Mouse (Mus musculus) neural tube, embryonic 13.5 days (tissue): ENCODE measurements around the gene Rhbdd1. TPM values are rescaled to one million over a fixed set of nuclear protein-coding genes. Genes with fewer than 3 reads are reported as not detected.
A peak's percentile ranks its signal among the peaks of the same experiment; 100 is the strongest.

Experiments
- ATAC-seq: fragments of 200-750 bp; cut with Nextera tagmentation; 2 replicates; pipeline ENCODE4 v1.8.0; 2017; ENCODE audit warnings: low read depth, mild to moderate bottlenecking, moderate TSS enrichment, moderate library complexity
- H3K27ac ChIP-seq: fragments of 300-500 bp; sonication (generic); replicated peaks from 2 replicates; pipeline ENCODE4 v1.5.1; 2015; ENCODE audit warnings: moderate library complexity, mild to moderate bottlenecking, inconsistent platforms
- H3K27me3 ChIP-seq: fragments of 300-500 bp; sonication (generic); 2 replicates; pipeline ENCODE4 v1.6.1; 2015; ENCODE audit warnings: mild to moderate bottlenecking, inconsistent platforms
- H3K36me3 ChIP-seq: fragments of 300-500 bp; sonication (generic); 2 replicates; pipeline ENCODE4 v1.6.1; 2015; ENCODE audit warnings: mild to moderate bottlenecking, inconsistent platforms
- H3K4me1 ChIP-seq: fragments of 300-500 bp; sonication (generic); replicated peaks from 2 replicates; pipeline ENCODE4 v1.6.1; 2015; ENCODE audit warnings: inconsistent platforms
- H3K4me2 ChIP-seq: fragments of 300-500 bp; sonication (generic); 2 replicates; pipeline ENCODE4 v1.6.1; 2015; ENCODE audit warnings: inconsistent platforms, mild to moderate bottlenecking, moderate library complexity
- H3K4me3 ChIP-seq: fragments of 300-500 bp; sonication (generic); 2 replicates; pipeline ENCODE4 v1.5.1; 2015; ENCODE audit warnings: mild to moderate bottlenecking, inconsistent platforms
- H3K9ac ChIP-seq: fragments of 300-500 bp; sonication (generic); 2 replicates; pipeline ENCODE4 v1.6.1; 2015; ENCODE audit warnings: moderate library complexity, mild to moderate bottlenecking, inconsistent platforms
- H3K9me3 ChIP-seq: fragments of 300-500 bp; sonication (generic); 2 replicates; pipeline ENCODE4 v1.6.1; 2016; ENCODE audit warnings: inconsistent platforms
- WGBS: fragments of 180-500 bp; shearing (Covaris S2); methylation state at CpG from one replicate; pipeline ENCODE4 v1.1.7; 2015; 5-methylcytosine and 5-hydroxymethylcytosine counted together
- polyA plus RNA-seq: library from polyadenylated mRNA; unstranded; fragments of >200 nt; fragmentation: Nextera tagmentation; extraction: Ambion mirVana; gene quantifications from 2 replicates; pipeline ENCODE4 v1.2.1, GENCODE M21; 2015

The Rhbdd1 gene
- polyA plus RNA-seq, 1 experiment from 2014 or later, result 4.1 TPM

DNA sequence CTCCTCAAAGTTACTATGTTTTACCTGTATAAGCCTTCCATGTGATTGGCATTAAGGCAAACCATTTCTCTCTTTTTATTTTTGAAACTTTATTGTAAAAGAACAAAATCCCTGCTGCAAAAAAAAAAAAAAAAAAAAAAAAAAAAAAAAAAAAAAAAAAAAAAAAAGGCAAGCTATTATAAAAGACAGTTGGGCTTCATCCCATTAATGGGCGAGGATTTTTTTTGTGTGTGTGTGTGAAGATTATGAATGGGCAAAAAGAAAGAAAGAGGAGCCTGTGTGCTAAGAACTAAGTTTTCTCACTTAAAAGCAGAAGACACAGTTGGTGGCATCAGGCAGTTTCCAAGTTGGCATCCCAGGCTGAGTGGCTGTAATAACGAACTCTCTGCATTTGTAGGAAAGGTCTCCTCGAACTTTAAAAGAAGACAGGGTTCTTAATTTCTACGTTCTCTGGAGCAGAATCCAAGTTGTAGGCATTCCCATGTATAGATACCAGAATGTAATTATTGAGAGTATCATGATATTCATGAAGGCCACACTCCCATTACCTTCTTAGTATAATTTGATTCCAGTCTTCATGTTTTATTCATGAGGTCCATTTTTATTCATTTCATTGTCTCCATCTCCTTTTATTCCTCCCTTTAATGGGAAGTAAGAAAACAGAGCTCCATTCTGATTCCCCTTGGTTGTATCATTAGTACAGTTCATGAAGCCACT is 13.1 kb downstream of the Rhbdd1 start:
- peaks cover 19% of the 10 kb centered on the region for H3K4me1 ChIP-seq
- H3K9me3 ChIP-seq, result no peaks in the 10 kb centered on the region
- no peak overlapping the region for H3K27ac ChIP-seq
- no peaks in the 10 kb centered on the region for H3K27me3 ChIP-seq
- ATAC-seq, result no peak
- 39% methylated on average over 4 of the region's 4 CpGs for WGBS
- H3K4me3 ChIP-seq, result no peak overlapping the region
- H3K36me3 ChIP-seq, result no peaks in the 10 kb centered on the region
- H3K9ac ChIP-seq, result no peak overlapping the region
- no peak overlapping the region for H3K4me2 ChIP-seq

DNA sequence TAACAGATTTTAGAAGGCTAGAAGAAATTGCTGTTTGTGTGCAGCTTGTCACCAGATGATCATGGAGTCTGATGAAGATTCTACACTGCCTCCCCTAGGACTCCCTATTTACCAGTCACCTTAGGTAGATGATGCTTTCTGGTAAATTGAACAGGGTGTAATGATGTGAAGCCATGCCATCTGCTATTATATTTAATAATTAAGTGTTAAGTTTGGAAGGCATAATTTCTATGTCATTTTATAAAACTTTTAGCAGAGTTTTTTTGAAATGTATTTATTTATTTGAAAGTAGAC is 13.6 kb downstream of the Rhbdd1 start:
- Histone ChIP-seq H3K4me3 (no peak overlapping the region), H3K9me3 (no peaks in the 10 kb centered on the region), H3K27ac (no peak overlapping the region), H3K9ac (no peak overlapping the region), H3K4me2 (no peak overlapping the region), H3K4me1 (peaks cover 14% of the 10 kb centered on the region), H3K36me3 (no peaks in the 10 kb centered on the region), H3K27me3 (no peaks in the 10 kb centered on the region)
- no peak for ATAC-seq

DNA sequence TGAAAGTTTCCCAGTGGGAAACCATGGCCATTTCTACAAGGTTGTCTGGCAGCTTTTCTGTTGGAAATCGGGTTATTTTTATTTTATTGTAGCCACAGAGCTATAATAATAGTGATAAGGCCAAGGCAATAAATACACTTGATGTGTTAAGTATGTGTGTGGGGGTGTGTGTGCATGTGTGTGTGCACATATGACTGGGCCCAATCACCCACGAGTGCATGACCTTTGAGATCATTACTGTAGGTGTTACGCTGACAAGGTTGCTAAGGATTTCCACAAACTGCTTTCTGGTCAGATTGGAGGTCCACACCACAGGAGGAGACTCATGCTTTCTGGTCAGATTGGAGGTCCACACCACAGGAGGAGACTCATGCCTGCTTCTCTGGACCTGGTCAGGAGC is 18.3 kb downstream of the Rhbdd1 start:
- Histone ChIP-seq H3K27me3 (no peaks in the 10 kb centered on the region), H3K36me3 (no peaks in the 10 kb centered on the region), H3K4me1 (peaks cover 10% of the 10 kb centered on the region), H3K27ac (no peak overlapping the region), H3K9me3 (no peaks in the 10 kb centered on the region), H3K4me3 (no peak overlapping the region), H3K4me2 (no peak overlapping the region), H3K9ac (no peak overlapping the region)
- WGBS, result 83% methylated on average over 3 of the region's 3 CpGs
- ATAC-seq, result no peak

DNA sequence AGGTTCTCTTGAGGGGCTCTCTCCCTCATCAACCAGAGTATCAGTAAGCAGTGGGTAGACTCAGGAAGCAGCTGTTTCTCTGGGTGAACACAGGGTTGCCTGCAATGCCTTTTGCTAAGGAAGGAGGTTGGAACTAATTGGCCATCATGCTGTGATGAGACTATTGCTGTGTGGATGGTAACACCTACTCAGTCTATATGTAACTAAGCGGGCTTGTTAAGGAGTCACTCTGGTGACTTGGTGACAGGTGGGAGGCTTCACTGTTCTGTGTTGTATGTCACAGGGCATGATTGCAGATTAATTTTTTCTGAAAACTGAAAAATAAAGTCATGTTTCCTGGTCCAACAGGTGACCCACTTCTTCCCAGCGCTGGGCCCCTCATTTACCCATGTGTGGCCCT is 36.8 kb downstream of the Rhbdd1 start:
- no peak overlapping the region for H3K27ac ChIP-seq
- no peak overlapping the region for H3K9ac ChIP-seq
- WGBS, result 86% methylated on average over 2 of the region's 2 CpGs
- H3K4me2 ChIP-seq, result no peak overlapping the region
- no peaks in the 10 kb centered on the region for H3K36me3 ChIP-seq
- ATAC-seq, result peak; percentile 50; the same call in 1 of the 2 replicates
- no peaks in the 10 kb centered on the region for H3K9me3 ChIP-seq
- H3K27me3 ChIP-seq, result no peaks in the 10 kb centered on the region
- H3K4me1 ChIP-seq, result peaks cover 16% of the 10 kb centered on the region; the same call in 1 of the 2 replicates
- no peak overlapping the region for H3K4me3 ChIP-seq

DNA sequence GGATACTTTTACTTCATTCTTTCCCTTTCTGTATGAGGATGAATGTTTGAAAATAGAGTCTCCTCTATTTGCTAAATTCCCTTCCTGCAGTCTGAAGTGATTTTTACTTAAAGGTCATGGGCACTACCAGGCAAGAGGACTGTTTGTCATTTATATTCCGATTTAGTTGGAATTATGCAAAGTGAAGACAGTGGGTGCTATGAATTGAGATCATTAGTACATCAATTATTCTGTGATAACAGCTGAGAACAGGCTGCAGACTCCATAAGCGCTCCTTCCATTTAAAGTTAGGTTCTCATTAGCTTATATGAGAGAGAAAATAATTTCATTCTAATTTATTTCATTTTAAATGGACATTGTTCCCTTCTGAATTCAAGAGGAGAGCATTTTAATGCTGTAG is 37.5 kb downstream of the Rhbdd1 start:
- Histone ChIP-seq H3K4me2 (no peak overlapping the region), H3K4me3 (no peak overlapping the region), H3K9me3 (no peaks in the 10 kb centered on the region), H3K9ac (no peak overlapping the region), H3K27me3 (no peaks in the 10 kb centered on the region), H3K4me1 (peaks cover 17% of the 10 kb centered on the region), H3K27ac (no peak overlapping the region), H3K36me3 (no peaks in the 10 kb centered on the region)
- 61% methylated on average over 2 of the region's 2 CpGs for WGBS
- no peak for ATAC-seq

DNA sequence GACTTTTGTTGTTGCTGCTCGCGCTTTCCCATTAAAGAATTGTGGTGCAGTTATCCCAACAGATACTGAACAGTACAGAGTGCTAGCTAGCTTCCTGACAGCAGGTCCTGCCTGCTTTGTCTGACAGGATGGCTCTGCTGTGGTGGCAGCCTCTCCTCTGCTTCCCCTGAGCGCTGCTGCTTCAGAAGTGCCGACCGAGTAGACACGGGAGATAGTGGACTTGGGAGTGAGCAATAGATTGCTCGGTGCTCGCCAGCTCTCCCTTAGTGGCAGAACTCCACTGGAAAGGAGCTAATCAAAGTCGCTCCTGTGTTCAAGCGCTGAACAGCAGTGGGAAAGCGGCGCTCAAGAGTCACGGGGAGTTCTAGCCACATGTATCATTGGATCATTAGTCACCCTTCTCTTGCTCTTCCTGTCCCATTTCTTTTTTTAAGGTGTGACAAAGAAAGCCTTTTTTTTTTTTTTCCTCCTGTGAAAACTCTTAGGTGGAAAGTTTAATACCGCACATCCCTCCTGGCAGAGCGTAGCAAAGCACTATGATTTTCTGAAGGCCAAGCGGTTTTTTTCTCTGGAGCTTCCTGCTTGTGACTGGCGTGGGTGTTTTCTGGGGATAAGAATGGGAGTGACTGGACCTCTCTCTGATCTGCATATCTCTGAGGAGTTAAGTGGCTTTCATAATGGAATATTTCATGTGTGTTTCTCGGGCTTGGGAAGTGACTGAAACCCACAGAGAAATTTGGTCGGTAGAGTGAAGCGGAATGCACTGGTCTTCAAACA is 42.8 kb downstream of the Rhbdd1 start:
- Histone ChIP-seq H3K4me3 (no peak overlapping the region), H3K27me3 (no peaks in the 10 kb centered on the region), H3K9me3 (no peaks in the 10 kb centered on the region), H3K36me3 (no peaks in the 10 kb centered on the region), H3K4me1 (peaks cover 31% of the 10 kb centered on the region), H3K27ac (no peak overlapping the region; the same call in 1 of the 2 replicates), H3K4me2 (peak overlapping the region; percentile 37; the same call in 1 of the 2 replicates), H3K9ac (0 out of 2 replicates have a peak overlapping the region, but pooled peaks have one; percentile 43)
- peak; percentile 51 for ATAC-seq
- WGBS, result 53% methylated on average over 20 of the region's 20 CpGs

DNA sequence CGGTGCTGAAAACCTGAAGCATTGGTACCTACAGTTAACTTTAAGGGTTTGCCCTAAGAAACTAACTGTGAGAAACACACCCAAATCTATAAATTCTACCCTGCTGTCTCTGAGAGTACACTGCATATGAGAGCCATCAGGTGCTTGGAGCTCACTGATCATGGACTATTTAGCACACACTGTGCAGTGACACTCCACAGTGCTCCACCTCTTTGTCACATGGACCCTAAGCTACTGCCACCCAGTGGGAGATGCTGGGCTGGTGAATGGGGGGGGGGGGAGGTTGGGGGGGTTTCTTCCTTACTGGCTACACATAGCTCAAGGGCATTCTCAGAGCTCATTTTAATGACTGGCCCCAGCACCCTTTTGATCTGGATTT is 43.4 kb downstream of the Rhbdd1 start:
- WGBS, result 90% methylated on average over 1 of the region's 1 CpGs
- ATAC-seq, result 0 out of 2 replicates have a peak, but pooled peaks have one; percentile 54
- Histone ChIP-seq H3K4me3 (no peak overlapping the region), H3K9ac (no peak overlapping the region), H3K27ac (no peak overlapping the region), H3K4me2 (no peak overlapping the region), H3K4me1 (peaks cover 32% of the 10 kb centered on the region), H3K27me3 (no peaks in the 10 kb centered on the region), H3K9me3 (no peaks in the 10 kb centered on the region), H3K36me3 (no peaks in the 10 kb centered on the region)

DNA sequence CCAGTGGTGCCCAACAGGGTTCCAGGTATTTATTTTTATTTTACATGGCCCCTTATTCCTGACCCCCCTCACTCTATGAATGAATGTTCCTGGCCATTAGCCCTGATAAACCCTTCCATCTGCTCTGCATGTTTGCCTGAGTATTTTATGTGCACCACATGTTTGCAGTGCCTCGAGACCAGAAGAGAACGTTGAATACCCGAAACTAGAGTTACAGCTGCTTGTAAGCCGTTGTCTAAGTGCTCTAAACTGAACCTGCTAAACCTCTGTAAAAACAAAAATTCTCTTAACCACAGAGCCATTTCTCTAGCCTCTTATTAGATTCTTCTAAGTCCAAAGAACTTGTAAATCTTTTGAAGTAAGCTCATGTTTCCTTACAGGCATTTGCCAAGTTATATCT is 45.0 kb downstream of the Rhbdd1 start:
- Histone ChIP-seq H3K4me3 (no peak overlapping the region), H3K4me1 (peaks cover 40% of the 10 kb centered on the region), H3K4me2 (no peak overlapping the region), H3K27me3 (no peaks in the 10 kb centered on the region), H3K36me3 (no peaks in the 10 kb centered on the region), H3K27ac (no peak overlapping the region), H3K9me3 (no peaks in the 10 kb centered on the region), H3K9ac (no peak overlapping the region)
- ATAC-seq, result no peak
- 60% methylated on average over 4 of the region's 4 CpGs for WGBS

DNA sequence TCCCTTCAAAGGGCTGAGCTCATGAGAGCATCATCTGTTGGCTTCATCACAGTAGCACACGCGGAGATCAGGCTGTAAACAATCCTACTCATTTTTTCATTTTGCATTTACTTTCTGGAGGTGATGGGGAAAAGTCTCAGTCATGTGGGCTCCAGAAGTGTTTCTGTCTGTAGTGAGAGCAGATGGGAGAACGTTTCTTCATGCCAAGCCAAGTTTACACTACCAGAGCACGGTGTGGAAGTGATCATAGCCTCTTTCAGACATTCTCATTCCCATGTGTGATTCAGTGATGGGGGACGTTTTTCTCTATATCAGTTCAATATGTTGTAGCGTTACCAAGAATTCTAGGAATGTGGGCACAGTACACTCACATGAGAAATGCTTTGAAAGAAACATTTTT is 45.9 kb downstream of the Rhbdd1 start:
- no peak for ATAC-seq

DNA sequence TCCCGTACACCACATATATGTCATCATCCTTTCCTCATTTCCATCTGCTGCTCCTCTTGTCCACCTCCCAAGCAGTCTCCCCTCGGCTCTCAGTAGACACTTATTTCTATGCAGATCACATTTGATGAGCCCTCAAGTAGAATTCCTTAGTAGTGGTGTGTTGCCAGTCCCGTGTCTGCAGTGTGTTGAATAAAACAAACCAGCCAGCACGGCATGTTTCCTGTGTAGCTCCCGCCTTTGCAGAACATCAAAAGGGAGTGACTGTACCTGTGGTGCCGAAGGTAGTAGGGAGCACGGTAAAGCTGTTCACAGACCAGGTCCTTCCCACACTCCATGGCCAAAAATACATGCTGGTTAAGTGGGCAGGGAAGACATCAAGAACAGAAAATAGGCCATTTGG is 47.8 kb downstream of the Rhbdd1 start:
- Histone ChIP-seq H3K27me3 (no peaks in the 10 kb centered on the region), H3K36me3 (no peaks in the 10 kb centered on the region), H3K4me1 (peaks cover 37% of the 10 kb centered on the region), H3K9ac (no peak overlapping the region), H3K4me2 (no peak overlapping the region), H3K9me3 (no peaks in the 10 kb centered on the region), H3K27ac (no peak overlapping the region), H3K4me3 (no peak overlapping the region)
- 51% methylated on average over 7 of the region's 7 CpGs for WGBS
- ATAC-seq, result no peak

More for the DNA sequence above, 45.9 kb downstream of the Rhbdd1 start:
- Histone ChIP-seq H3K4me2 (no peak overlapping the region), H3K4me3 (no peak overlapping the region), H3K9ac (no peak overlapping the region), H3K9me3 (no peaks in the 10 kb centered on the region), H3K27me3 (no peaks in the 10 kb centered on the region), H3K27ac (no peak overlapping the region), H3K36me3 (no peaks in the 10 kb centered on the region), H3K4me1 (peaks cover 40% of the 10 kb centered on the region)
- 91% methylated on average over 6 of the region's 6 CpGs for WGBS

DNA sequence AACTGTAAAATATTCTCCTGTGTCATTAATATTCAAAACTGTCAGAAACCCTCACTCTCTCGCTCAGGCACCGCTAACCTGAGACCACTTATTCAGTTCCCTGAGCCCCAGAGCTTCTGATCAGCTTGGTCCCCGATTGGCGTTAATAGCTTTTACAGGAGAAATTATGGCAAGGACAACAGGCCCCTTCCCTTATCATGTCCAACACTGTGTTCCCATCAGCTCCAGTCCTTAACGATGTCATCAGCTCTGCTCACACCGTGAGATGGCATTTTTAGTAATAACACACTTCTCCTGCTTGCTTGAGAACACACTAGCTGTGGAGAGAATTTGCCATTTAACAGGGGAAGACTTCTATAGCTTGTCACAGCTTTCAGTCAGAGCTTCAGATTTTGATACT is 48.2 kb downstream of the Rhbdd1 start:
- Histone ChIP-seq H3K4me2 (no peak overlapping the region), H3K27ac (no peak overlapping the region), H3K4me1 (peaks cover 35% of the 10 kb centered on the region), H3K9ac (no peak overlapping the region), H3K9me3 (no peaks in the 10 kb centered on the region), H3K4me3 (no peak overlapping the region), H3K27me3 (no peaks in the 10 kb centered on the region), H3K36me3 (no peaks in the 10 kb centered on the region)
- 41% methylated on average over 6 of the region's 6 CpGs for WGBS
- ATAC-seq, result no peak; the same call in 1 of the 2 replicates

DNA sequence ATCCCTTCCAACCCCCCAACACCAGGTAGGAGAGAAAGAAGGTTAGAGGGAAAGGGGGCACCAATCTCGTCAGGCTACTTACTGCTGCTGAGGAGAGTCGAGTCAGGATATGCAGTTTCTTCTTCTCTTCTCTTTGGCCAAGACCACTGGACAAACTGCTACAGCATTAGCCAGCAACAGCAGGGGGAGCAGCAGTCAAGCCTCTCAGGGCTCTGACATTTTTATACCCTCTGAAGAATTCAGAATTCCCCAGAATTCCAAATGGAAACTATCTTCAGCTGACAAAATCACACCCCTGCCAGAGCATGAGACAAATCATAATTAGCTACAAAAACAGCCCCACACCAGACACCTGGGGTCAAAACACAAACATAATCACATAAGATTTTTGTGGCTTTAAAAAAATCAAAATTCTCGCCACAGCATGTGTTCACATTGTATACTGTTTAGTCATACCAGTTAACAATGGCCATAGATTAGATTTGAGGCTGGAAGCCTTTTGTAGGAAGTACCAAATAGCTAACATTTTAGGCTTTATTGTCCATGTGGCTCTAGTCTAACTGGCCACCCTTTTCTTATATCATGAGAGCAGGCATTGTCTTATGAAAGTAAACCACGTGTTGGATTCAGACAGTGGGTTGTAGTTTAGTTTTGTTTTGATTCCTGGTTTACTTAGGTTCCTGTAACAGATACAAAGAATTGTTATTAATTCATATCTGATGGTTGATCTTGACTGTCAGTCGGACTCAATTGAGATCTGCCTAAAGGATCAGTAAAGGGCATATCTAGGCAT is 55.6 kb downstream of the Rhbdd1 start:
- Histone ChIP-seq H3K9me3 (no peaks in the 10 kb centered on the region), H3K27ac (no peak overlapping the region), H3K4me3 (no peak overlapping the region), H3K9ac (no peak overlapping the region), H3K36me3 (no peaks in the 10 kb centered on the region), H3K4me1 (peaks cover 7% of the 10 kb centered on the region; the same call in 1 of the 2 replicates), H3K4me2 (no peak overlapping the region), H3K27me3 (no peaks in the 10 kb centered on the region)
- 75% methylated on average over 5 of the region's 5 CpGs for WGBS
- no peak for ATAC-seq
